Mouse (Mus musculus) Patski (cell line): ENCODE measurements around the gene Scrt2. TPM values are rescaled to one million over a fixed set of nuclear protein-coding genes. Genes with fewer than 3 reads are reported as not detected.

Source experiments
- ATAC-seq: fragments of 100-300 bp; one replicate; pipeline ENCODE4 v1.8.0; 2021
- CTCF ChIA-PET: fragments of 350-600 bp; sonication (Branson Sonifier 250); formaldehyde crosslinking; loops from one replicate; lab custom pipeline; 2022; ENCODE audit warnings: inconsistent platforms; lab: Charles Lee
- POLR2A ChIA-PET: fragments of 350-600 bp; sonication (Branson Sonifier 250); formaldehyde crosslinking; loops from one replicate; lab custom pipeline; 2022; ENCODE audit warnings: antibody characterized with exemption, inconsistent platforms; lab: Charles Lee
- DNase-seq: peaks from one replicate; pipeline ENCODE4 v3.0.0-alpha.2; 2011; ENCODE audit warnings: low read depth, low spot score
- H3K27me3 ChIP-seq: fragments of 371-371 bp; one replicate; pipeline ENCODE4 v1.5.1; 2021
- CTCF ChIP-seq: fragments of 100-300 bp; IDR thresholded peaks from one replicate; pipeline ENCODE4 v1.5.1; 2021
- in situ Hi-C: fragments of 300-500 bp; cut with MboI; formaldehyde crosslinking; loops from 3 replicates; pipeline ENCODE4 v1.11.1; 2018; ENCODE audit warnings: low pct_unique_long_range_greater_than_20kb, mixed read lengths
- polyA plus RNA-seq: library from polyadenylated mRNA; unstranded; gene quantifications from one replicate; pipeline ENCODE4 v1.2.3, GENCODE M21; 2021

The Scrt2 gene
- polyA plus RNA-seq, 1 experiment from 2014 or later = not detected

DNA sequence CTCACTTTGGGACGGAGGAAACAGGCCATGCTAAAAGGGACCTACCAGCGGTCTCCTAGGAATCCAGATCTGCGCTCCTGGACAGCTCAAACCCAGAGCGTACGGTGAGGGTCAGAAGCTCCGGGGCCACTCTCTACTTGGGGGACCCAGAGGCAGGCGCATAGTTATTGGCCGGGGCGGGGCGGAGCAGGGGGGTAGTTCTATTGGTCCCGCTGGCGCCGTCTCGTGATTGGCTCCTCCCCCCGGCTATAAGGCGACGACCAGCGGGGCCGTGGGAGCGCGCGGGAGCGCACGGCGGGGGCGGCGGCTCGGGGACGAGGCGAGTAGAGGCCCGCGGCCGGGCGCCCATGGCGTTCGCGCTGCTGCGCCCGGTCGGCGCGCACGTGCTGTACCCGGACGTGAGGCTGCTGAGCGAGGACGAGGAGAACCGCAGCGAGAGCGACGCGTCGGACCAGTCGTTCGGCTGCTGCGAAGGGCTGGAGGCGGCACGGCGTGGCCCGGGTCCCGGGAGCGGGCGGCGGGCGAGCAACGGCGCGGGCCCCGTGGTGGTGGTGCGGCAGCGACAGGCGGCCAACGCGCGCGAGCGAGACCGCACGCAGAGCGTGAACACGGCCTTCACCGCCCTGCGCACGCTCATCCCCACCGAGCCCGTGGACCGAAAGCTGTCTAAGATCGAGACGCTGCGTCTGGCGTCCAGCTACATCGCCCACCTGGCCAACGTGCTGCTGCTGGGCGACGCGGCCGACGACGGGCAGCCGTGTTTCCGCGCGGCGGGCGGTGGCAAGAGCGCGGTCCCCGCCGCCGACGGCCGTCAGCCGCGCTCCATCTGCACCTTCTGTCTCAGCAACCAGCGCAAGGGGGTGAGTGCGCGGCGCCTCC, 62.2 kb downstream of the Scrt2 start, which contains the start of gene Tcf15:
Gene Tcf15, plus strand, starts transcription at position 283 of the 879 bp plus-strand sequence.
- H3K27me3 ChIP-seq = peaks cover 32% of the 10 kb centered on the region
- POLR2A ChIA-PET = no interaction called here
- TF ChIP-seq CTCF = no peak
- in situ Hi-C loops = no loop called here
- CTCF ChIA-PET = no interaction called here
- no peak for ATAC-seq
- DNase-seq = no peak

GRCm38 (mm10) chr2:152144158-152144450, 62.8 kb downstream of the Scrt2 start:
- DNase-seq = no peak
- no peak for TF ChIP-seq CTCF
- ChIA-PET POLR2A (no interaction called here), CTCF (no interaction called here)
- H3K27me3 ChIP-seq = peaks cover 30% of the 10 kb centered on the region
- no peak for ATAC-seq
- in situ Hi-C loops = no loop called here

DNA sequence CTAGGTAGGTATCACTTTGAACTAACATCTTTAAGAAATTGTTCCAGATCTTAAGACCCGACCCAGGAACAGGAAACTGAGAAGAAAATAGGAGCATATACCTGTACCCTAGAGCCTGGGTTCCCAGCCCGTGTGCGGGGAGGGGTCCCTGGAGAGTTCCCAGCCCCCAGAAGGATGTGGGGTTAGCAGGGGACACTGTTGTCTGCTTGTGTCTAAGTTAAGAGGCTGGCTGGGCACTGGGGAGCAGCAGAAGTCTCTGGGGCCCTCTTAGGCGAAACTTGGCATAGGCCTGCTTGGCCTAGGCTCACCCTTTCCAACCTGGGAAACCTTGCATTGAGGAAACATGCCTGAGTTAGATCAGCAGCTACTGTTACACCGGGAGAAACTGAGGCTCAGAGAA, 63.2 kb downstream of the Scrt2 start:
- no peak for TF ChIP-seq CTCF
- POLR2A ChIA-PET = no interaction called here
- CTCF ChIA-PET = no interaction called here
- DNase-seq (no peak), ATAC-seq (no peak)
- in situ Hi-C loops = no loop called here
- H3K27me3 ChIP-seq = peaks cover 28% of the 10 kb centered on the region

Other genes with a start within 250 kb of the Scrt2 start
- not detected for gene Rspo4, start 238.6 kb upstream of the Scrt2 start, polyA plus RNA-seq
- gene Angpt4, start 170.3 kb upstream of the Scrt2 start, polyA plus RNA-seq = 44.3 TPM
- gene Fam110a, start 101.3 kb upstream of the Scrt2 start, polyA plus RNA-seq = 34.6 TPM
- gene Slc52a3, start 85.0 kb upstream of the Scrt2 start, polyA plus RNA-seq = 0.03 TPM
- 72.3 TPM for gene Srxn1, start 24.0 kb downstream of the Scrt2 start, polyA plus RNA-seq
- not detected for gene Tcf15, start 62.0 kb downstream of the Scrt2 start, polyA plus RNA-seq
- gene Csnk2a1, start 145.3 kb downstream of the Scrt2 start, polyA plus RNA-seq = 97.9 TPM
- 71.4 TPM for gene Tbc1d20, start 212.3 kb downstream of the Scrt2 start, polyA plus RNA-seq